Mouse (Mus musculus): ENCODE results near the gene Psip1. TPM values are rescaled to one million over a fixed set of nuclear protein-coding genes. Genes with fewer than 3 reads are reported as not detected.

Psip1 gene
- total and polyA plus RNA-seq, 3 experiments, result 54.0 to 161 (median 68.1) TPM

GRCm38 (mm10) chr4:83423641-83424040, 62.6 kb downstream of the Psip1 start:
- TF ChIP-seq HCFC1 (IDR thresholded peaks at IDR 0.05; ENCODE audit: low read depth, low read length), result no peak
- TF ChIP-seq TBP (IDR thresholded peaks at IDR 0.05; ENCODE audit: low read depth, low read length), result no peak
- TF ChIP-seq MEF2A (IDR thresholded peaks at IDR 0.05; ENCODE audit: extremely low read depth, insufficient replicate concordance, low read depth, low read length, poor library complexity, severe bottlenecking), result no peak
- TF ChIP-seq POLR2A (IDR thresholded peaks at IDR 0.05; ENCODE audit: control insufficient read depth in 1 of 2, insufficient read depth in 1 of 2, low read depth in 1 of 2, low read length in 2 of 2, poor library complexity in 1 of 2), result no peak
- TF ChIP-seq MXI1 (IDR thresholded peaks at IDR 0.05; ENCODE audit: low read depth, low read length), result no peak
- TF ChIP-seq E2F4 (IDR thresholded peaks at IDR 0.05; ENCODE audit: borderline replicate concordance, low read depth, low read length), result no peak
- TF ChIP-seq ZNF384 (IDR thresholded peaks at IDR 0.05; ENCODE audit: low read depth, low read length), result no peak
- Histone ChIP-seq H3K4me1 (ENCODE audit: control insufficient read depth in 1 of 2, insufficient read depth in 2 of 2, low read length in 2 of 2) (peaks cover 2 to 3% of the 10 kb centered on the region in 2 experiments; a peak in 2 of 4 replicates), H3K79me2 (ENCODE audit: control insufficient read depth, insufficient read depth, low read length, poor library complexity) (peaks cover 9% of the 10 kb centered on the region), H3K4me3 (ENCODE audit: control insufficient read depth in 1 of 2, insufficient read depth in 1 of 2, low read depth in 2 of 2, low read length in 2 of 2) (no peak overlapping the region), H3K27ac (ENCODE audit: control insufficient read depth, low read depth, low read length) (no peak overlapping the region), H3K9ac (ENCODE audit: control insufficient read depth, low read depth, low read length, poor library complexity, severe bottlenecking) (no peak overlapping the region), H3K27me3 (ENCODE audit: control insufficient read depth in 1 of 2, insufficient read depth in 2 of 2, low read length in 2 of 2) (no peaks in the 10 kb centered on the region), H3K36me3 (ENCODE audit: control insufficient read depth in 1 of 2, insufficient read depth in 2 of 2, low read length in 2 of 2) (peaks cover 7 to 10% of the 10 kb centered on the region in 2 experiments), H3K9me3 (replicated peaks; ENCODE audit: insufficient read depth, low read length) (no peaks in the 10 kb centered on the region)
- no peak for DNase-seq (ENCODE audit: low read depth, low spot score)

- H3K36me3 ChIP-seq (ENCODE audit: control insufficient read depth in 1 of 2, insufficient read depth in 2 of 2, low read length in 2 of 2), result peaks cover 3 to 11% of the 10 kb centered on the region in 2 experiments; a peak in 3 of 4 replicates
- no peak overlapping the region for H3K27ac ChIP-seq (ENCODE audit: control insufficient read depth, low read depth, low read length)
- peaks cover 3 to 4% of the 10 kb centered on the region in 2 experiments; a peak in 2 of 4 replicates for H3K4me1 ChIP-seq (ENCODE audit: control insufficient read depth in 1 of 2, insufficient read depth in 2 of 2, low read length in 2 of 2)
- TF ChIP-seq MXI1 (IDR thresholded peaks at IDR 0.05; ENCODE audit: low read depth, low read length) (peak; percentile 25; the same call in 1 of the 2 replicates), TBP (IDR thresholded peaks at IDR 0.05; ENCODE audit: low read depth, low read length) (no peak)
- no peaks in the 10 kb centered on the region for H3K9me3 ChIP-seq (replicated peaks; ENCODE audit: insufficient read depth, low read length)
- H3K9ac ChIP-seq (ENCODE audit: control insufficient read depth, low read depth, low read length, poor library complexity, severe bottlenecking), result peak overlapping the region; percentile 91
- H3K4me3 ChIP-seq (ENCODE audit: control insufficient read depth in 1 of 2, insufficient read depth in 1 of 2, low read depth in 2 of 2, low read length in 2 of 2), result peak overlapping the region; percentile 85 to 92
- no peaks in the 10 kb centered on the region for H3K27me3 ChIP-seq (ENCODE audit: control insufficient read depth in 1 of 2, insufficient read depth in 2 of 2, low read length in 2 of 2)
- peaks cover 17% of the 10 kb centered on the region for H3K79me2 ChIP-seq (ENCODE audit: control insufficient read depth, insufficient read depth, low read length, poor library complexity)
- no peak for DNase-seq (ENCODE audit: low read depth, low spot score)
Observed at GRCm38 (mm10) chr4:83418781-83419180, 67.5 kb downstream of the Psip1 start.

- H3K27ac ChIP-seq (ENCODE audit: control insufficient read depth, low read depth, low read length), result peak overlapping the region; percentile 16; the same call in 1 of the 2 replicates
- no peaks in the 10 kb centered on the region for H3K9me3 ChIP-seq (replicated peaks; ENCODE audit: insufficient read depth, low read length)
- DNase-seq (ENCODE audit: low read depth, low spot score), result no peak
- peaks cover 3 to 4% of the 10 kb centered on the region in 2 experiments; a peak in 2 of 4 replicates for H3K4me1 ChIP-seq (ENCODE audit: control insufficient read depth in 1 of 2, insufficient read depth in 2 of 2, low read length in 2 of 2)
- H3K36me3 ChIP-seq (ENCODE audit: control insufficient read depth in 1 of 2, insufficient read depth in 2 of 2, low read length in 2 of 2), result peaks cover 3 to 11% of the 10 kb centered on the region in 2 experiments; a peak in 3 of 4 replicates
- H3K9ac ChIP-seq (ENCODE audit: control insufficient read depth, low read depth, low read length, poor library complexity, severe bottlenecking), result peak overlapping the region; percentile 91
- peaks cover 17% of the 10 kb centered on the region for H3K79me2 ChIP-seq (ENCODE audit: control insufficient read depth, insufficient read depth, low read length, poor library complexity)
- H3K27me3 ChIP-seq (ENCODE audit: control insufficient read depth in 1 of 2, insufficient read depth in 2 of 2, low read length in 2 of 2), result no peaks in the 10 kb centered on the region
- TF ChIP-seq TCF12 (IDR thresholded peaks at IDR 0.05; ENCODE audit: low read depth, low read length), result no peak
- TF ChIP-seq UBTF (IDR thresholded peaks at IDR 0.05; ENCODE audit: borderline replicate concordance, insufficient read depth, low read depth, low read length), result 0 out of 2 replicates have a peak, but pooled peaks have one; percentile 58
- peak; percentile 3; the same call in 1 of the 2 replicates for TF ChIP-seq MXI1 (IDR thresholded peaks at IDR 0.05; ENCODE audit: low read depth, low read length)
- TF ChIP-seq USF2 (IDR thresholded peaks at IDR 0.05; ENCODE audit: borderline replicate concordance in 1 of 2, insufficient read depth in 1 of 2, low read depth in 1 of 2, low read length in 2 of 2), result no peak
- no peak for TF ChIP-seq POLR2AphosphoS5 (IDR thresholded peaks at IDR 0.05; ENCODE audit: borderline replicate concordance, low read depth, low read length)
- TF ChIP-seq MYB (IDR thresholded peaks at IDR 0.05; ENCODE audit: low read depth, low read length), result no peak
- no peak for TF ChIP-seq ZMIZ1 (IDR thresholded peaks at IDR 0.05; ENCODE audit: low read depth, low read length)
- TF ChIP-seq MEF2A (IDR thresholded peaks at IDR 0.05; ENCODE audit: extremely low read depth, insufficient replicate concordance, low read depth, low read length, poor library complexity, severe bottlenecking), result no peak
- no peak for TF ChIP-seq CTCF (IDR thresholded peaks at IDR 0.05 in 2 of 3, conservative IDR thresholded peaks at IDR 0.05 in 1 of 3; ENCODE audit: control insufficient read depth in 1 of 3, insufficient read depth in 1 of 3, low read depth in 2 of 3, low read length in 3 of 3, poor library complexity in 1 of 3, severe bottlenecking in 1 of 3)
- no peak for TF ChIP-seq NELFE (IDR thresholded peaks at IDR 0.05; ENCODE audit: low read depth, low read length)
- peak; percentile 20; the same call in 1 of the 2 replicates for TF ChIP-seq SIN3A (IDR thresholded peaks at IDR 0.05; ENCODE audit: low read length)
- 0 out of 2 replicates have a peak, but pooled peaks have one; percentile 1 for TF ChIP-seq MYC (IDR thresholded peaks at IDR 0.05; ENCODE audit: low read depth, low read length)
- no peak for TF ChIP-seq USF1 (IDR thresholded peaks at IDR 0.05; ENCODE audit: low read depth, low read length)
- TF ChIP-seq E2F4 (IDR thresholded peaks at IDR 0.05; ENCODE audit: borderline replicate concordance, low read depth, low read length), result no peak
- 0 out of 2 replicates have a peak, but pooled peaks have one; percentile 27 for TF ChIP-seq RCOR1 (IDR thresholded peaks at IDR 0.05; ENCODE audit: low read depth, low read length)
- peak overlapping the region; percentile 85 to 92 for H3K4me3 ChIP-seq (ENCODE audit: control insufficient read depth in 1 of 2, insufficient read depth in 1 of 2, low read depth in 2 of 2, low read length in 2 of 2)
Observed at GRCm38 (mm10) chr4:83417820-83418186, 68.5 kb downstream of the Psip1 start.

Data from MEL (cell line).